Mouse (Mus musculus): ENCODE data around the gene Ldhal6b. TPM values are rescaled to one million over a fixed set of nuclear protein-coding genes. Genes with fewer than 3 reads are reported as not detected.

The Ldhal6b gene
- total and polyA plus RNA-seq, 2 experiments from 2014 or later: not detected

GRCm38 (mm10) chr17:5429090-5429771 lies 10.7 kb upstream of the Ldhal6b start:
- Histone ChIP-seq H3K9me3 (replicated peaks; ENCODE audit: control insufficient read depth, low read length) (no peaks in the 10 kb centered on the region), H3K27ac (ENCODE audit: low read depth) (no peak overlapping the region), H3K27me3 (ENCODE audit: control insufficient read depth, insufficient read depth, low read length) (no peaks in the 10 kb centered on the region), H3K4me2 (ENCODE audit: low read depth, low read length) (no peak overlapping the region), H3K9ac (replicated peaks; ENCODE audit: low read depth, low read length) (no peak overlapping the region), H3K4me1 (ENCODE audit: control insufficient read depth, insufficient read depth) (peaks cover 11% of the 10 kb centered on the region), H3K36me3 (replicated peaks; ENCODE audit: control insufficient read depth, insufficient read depth, low read length) (peaks cover 46% of the 10 kb centered on the region), H3K4me3 (ENCODE audit: low read depth, low read length) (no peak overlapping the region)
- TF ChIP-seq CTCF (IDR thresholded peaks at IDR 0.05; ENCODE audit: low read depth): peak; percentile 99
- TF ChIP-seq EP300 (IDR thresholded peaks at IDR 0.05; ENCODE audit: low read depth): no peak
- peak; percentile 90 for DNase-seq (ENCODE audit: low spot score)
- 53% methylated on average over 10 of the region's 10 CpGs for WGBS
- peak; percentile 74 for ATAC-seq (ENCODE audit: insufficient read depth, low read depth)

- 36% methylated on average over 3 of the region's 3 CpGs for WGBS
- no peak overlapping the region for H3K9ac ChIP-seq (replicated peaks; ENCODE audit: low read depth, low read length)
- no peak overlapping the region for H3K4me2 ChIP-seq (ENCODE audit: low read depth, low read length)
- H3K27me3 ChIP-seq (ENCODE audit: control insufficient read depth, insufficient read depth, low read length): no peaks in the 10 kb centered on the region
- H3K27ac ChIP-seq (ENCODE audit: low read depth): no peak overlapping the region
- no peak overlapping the region for H3K4me3 ChIP-seq (ENCODE audit: low read depth, low read length)
- DNase-seq (ENCODE audit: low spot score) (peak; percentile 45), ATAC-seq (ENCODE audit: insufficient read depth, low read depth) (peak; percentile 18; the same call in 1 of the 2 replicates)
- no peaks in the 10 kb centered on the region for H3K9me3 ChIP-seq (replicated peaks; ENCODE audit: control insufficient read depth, low read length)
- H3K4me1 ChIP-seq (ENCODE audit: control insufficient read depth, insufficient read depth): peaks cover 11% of the 10 kb centered on the region
- H3K36me3 ChIP-seq (replicated peaks; ENCODE audit: control insufficient read depth, insufficient read depth, low read length): peaks cover 16% of the 10 kb centered on the region
- TF ChIP-seq CTCF (IDR thresholded peaks at IDR 0.05; ENCODE audit: low read depth): no peak
- no peak for TF ChIP-seq EP300 (IDR thresholded peaks at IDR 0.05; ENCODE audit: low read depth)
Measured at GRCm38 (mm10) chr17:5425204-5425603, 6.6 kb upstream of the Ldhal6b start.

- TF ChIP-seq CTCF (IDR thresholded peaks at IDR 0.05; ENCODE audit: low read depth): no peak
- no peak for TF ChIP-seq EP300 (IDR thresholded peaks at IDR 0.05; ENCODE audit: low read depth)
- DNase-seq (ENCODE audit: low spot score) (no peak), ATAC-seq (ENCODE audit: insufficient read depth, low read depth) (no peak)
- Histone ChIP-seq H3K9me3 (replicated peaks; ENCODE audit: control insufficient read depth, low read length) (no peaks in the 10 kb centered on the region), H3K4me2 (ENCODE audit: low read depth, low read length) (no peak overlapping the region), H3K9ac (replicated peaks; ENCODE audit: low read depth, low read length) (no peak overlapping the region), H3K27me3 (ENCODE audit: control insufficient read depth, insufficient read depth, low read length) (no peaks in the 10 kb centered on the region), H3K27ac (ENCODE audit: low read depth) (no peak overlapping the region), H3K36me3 (replicated peaks; ENCODE audit: control insufficient read depth, insufficient read depth, low read length) (peaks cover 10% of the 10 kb centered on the region), H3K4me1 (ENCODE audit: control insufficient read depth, insufficient read depth) (peaks cover 11% of the 10 kb centered on the region), H3K4me3 (ENCODE audit: low read depth, low read length) (no peak overlapping the region)
- 64% methylated on average over 8 of the region's 8 CpGs for WGBS
Measured at GRCm38 (mm10) chr17:5424156-5424555, 5.6 kb upstream of the Ldhal6b start.

- 49% methylated on average over 4 of the region's 4 CpGs for WGBS
- H3K9me3 ChIP-seq (replicated peaks; ENCODE audit: control insufficient read depth, low read length): no peaks in the 10 kb centered on the region
- no peak for ATAC-seq (ENCODE audit: insufficient read depth, low read depth)
- H3K4me2 ChIP-seq (ENCODE audit: low read depth, low read length): no peak overlapping the region
- H3K27me3 ChIP-seq (ENCODE audit: control insufficient read depth, insufficient read depth, low read length): no peaks in the 10 kb centered on the region
- H3K9ac ChIP-seq (replicated peaks; ENCODE audit: low read depth, low read length): no peak overlapping the region
- DNase-seq (ENCODE audit: low spot score): no peak
- H3K27ac ChIP-seq (ENCODE audit: low read depth): no peak overlapping the region
- TF ChIP-seq CTCF (IDR thresholded peaks at IDR 0.05; ENCODE audit: low read depth): no peak
- TF ChIP-seq EP300 (IDR thresholded peaks at IDR 0.05; ENCODE audit: low read depth): no peak
- H3K4me1 ChIP-seq (ENCODE audit: control insufficient read depth, insufficient read depth): peaks cover 11% of the 10 kb centered on the region
- H3K4me3 ChIP-seq (ENCODE audit: low read depth, low read length): no peak overlapping the region
- H3K36me3 ChIP-seq (replicated peaks; ENCODE audit: control insufficient read depth, insufficient read depth, low read length): peaks cover 9% of the 10 kb centered on the region
Measured at GRCm38 (mm10) chr17:5421835-5422234, 3.3 kb upstream of the Ldhal6b start.

GRCm38 (mm10) chr17:5419771-5420518 lies 1.4 kb upstream of the Ldhal6b start:
- no peaks in the 10 kb centered on the region for H3K9me3 ChIP-seq (replicated peaks; ENCODE audit: control insufficient read depth, low read length)
- no peak overlapping the region for H3K9ac ChIP-seq (replicated peaks; ENCODE audit: low read depth, low read length)
- H3K4me1 ChIP-seq (ENCODE audit: control insufficient read depth, insufficient read depth): peaks cover 5% of the 10 kb centered on the region; the same call in 1 of the 2 replicates
- ATAC-seq (ENCODE audit: insufficient read depth, low read depth) (no peak), DNase-seq (ENCODE audit: low spot score) (no peak)
- H3K4me3 ChIP-seq (ENCODE audit: low read depth, low read length): no peak overlapping the region
- peaks cover 9% of the 10 kb centered on the region for H3K36me3 ChIP-seq (replicated peaks; ENCODE audit: control insufficient read depth, insufficient read depth, low read length)
- no peak overlapping the region for H3K4me2 ChIP-seq (ENCODE audit: low read depth, low read length)
- H3K27ac ChIP-seq (ENCODE audit: low read depth): no peak overlapping the region
- no peaks in the 10 kb centered on the region for H3K27me3 ChIP-seq (ENCODE audit: control insufficient read depth, insufficient read depth, low read length)
- TF ChIP-seq CTCF (IDR thresholded peaks at IDR 0.05; ENCODE audit: low read depth): no peak
- TF ChIP-seq EP300 (IDR thresholded peaks at IDR 0.05; ENCODE audit: low read depth): no peak
- 66% methylated on average over 6 of the region's 6 CpGs for WGBS

Measured in heart, postnatal 0 days (tissue).